Mouse (Mus musculus): ENCODE data around the gene Kat6b.
"Not testable (repeated sequence)": the region's sequence is repeated elsewhere in the genome, so short reads cannot be mapped to it uniquely, and the experiment has no call there.

The Kat6b gene

DNA sequence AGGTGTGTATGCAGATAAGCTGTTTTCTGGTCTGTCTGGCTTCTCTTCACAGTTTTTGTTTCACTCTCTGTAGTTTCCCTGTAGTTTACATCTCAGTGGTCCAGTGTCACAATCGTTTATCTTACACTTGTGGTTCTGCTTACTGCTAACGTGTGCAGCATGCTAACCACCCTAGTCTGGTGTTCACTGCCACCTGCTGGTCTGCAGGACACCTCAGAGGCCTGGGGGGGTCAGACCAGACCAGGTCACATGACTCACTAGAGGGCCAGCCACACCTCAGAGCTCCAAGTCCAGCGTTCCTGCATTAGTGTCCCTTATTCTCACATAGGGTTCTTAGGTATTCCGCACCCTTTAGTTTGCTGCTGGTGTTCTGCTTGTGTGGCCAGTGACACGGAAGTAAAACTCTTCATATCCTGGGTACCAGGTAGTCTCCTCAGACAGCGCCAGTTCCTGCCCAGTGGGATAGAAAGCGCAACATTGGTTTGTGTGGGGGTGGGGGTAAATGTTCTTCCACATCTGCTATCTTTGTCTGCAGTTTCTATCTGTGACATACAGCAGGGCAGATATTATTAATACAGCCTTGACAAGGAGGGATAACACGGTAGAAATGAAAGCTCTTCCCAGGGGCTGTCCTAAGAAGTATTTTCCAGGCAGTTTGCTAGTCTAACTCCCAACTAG is 181.4 kb downstream of the Kat6b start:
- no peak for DNase-seq (ENCODE audit: low spot score in 2 of 2)

DNA sequence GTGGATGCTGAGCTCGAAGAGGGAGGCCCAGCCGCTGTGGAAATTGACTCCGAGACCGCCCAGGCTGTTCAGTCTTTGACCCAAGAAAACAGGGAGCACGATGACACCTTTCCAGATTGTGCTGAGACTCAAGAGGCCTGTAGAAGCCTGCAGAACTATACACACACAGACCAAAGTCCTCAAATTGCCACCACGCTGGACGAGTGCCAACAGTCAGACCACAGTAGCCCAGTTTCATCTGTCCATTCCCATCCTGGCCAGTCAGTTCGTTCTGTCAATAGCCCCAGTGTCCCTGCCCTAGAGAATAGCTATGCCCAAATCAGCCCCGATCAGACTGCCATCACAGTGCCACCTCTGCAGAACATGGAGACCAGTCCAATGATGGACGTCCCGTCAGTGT is 188.0 kb downstream of the Kat6b start:
- no peak for DNase-seq (ENCODE audit: low spot score in 2 of 2)

DNA sequence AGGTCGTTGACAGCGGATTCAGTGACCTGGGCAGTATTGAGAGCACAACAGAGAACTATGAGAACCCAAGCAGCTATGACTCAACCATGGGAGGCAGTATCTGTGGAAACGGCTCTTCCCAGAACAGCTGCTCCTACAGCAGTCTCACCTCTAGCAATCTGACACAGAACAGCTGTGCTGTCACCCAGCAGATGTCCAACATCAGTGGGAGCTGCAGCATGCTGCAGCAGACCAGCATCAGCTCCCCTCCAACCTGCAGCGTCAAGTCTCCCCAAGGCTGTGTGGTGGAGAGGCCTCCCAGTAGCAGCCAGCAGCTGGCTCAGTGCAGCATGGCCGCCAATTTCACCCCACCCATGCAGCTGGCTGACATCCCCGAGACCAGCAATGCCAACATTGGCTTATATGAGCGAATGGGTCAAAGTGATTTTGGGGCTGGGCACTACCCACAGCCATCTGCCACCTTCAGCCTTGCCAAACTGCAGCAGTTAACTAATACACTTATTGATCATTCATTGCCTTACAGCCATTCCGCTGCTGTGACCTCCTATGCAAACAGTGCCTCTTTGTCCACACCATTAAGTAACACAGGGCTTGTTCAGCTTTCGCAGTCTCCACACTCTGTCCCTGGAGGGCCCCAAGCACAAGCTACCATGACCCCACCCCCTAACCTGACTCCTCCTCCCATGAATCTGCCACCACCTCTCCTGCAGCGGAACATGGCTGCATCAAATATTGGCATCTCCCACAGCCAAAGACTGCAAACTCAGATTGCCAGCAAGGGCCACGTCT is 188.6 kb downstream of the Kat6b start:
- DNase-seq (ENCODE audit: low spot score in 2 of 2), result no peak

DNA sequence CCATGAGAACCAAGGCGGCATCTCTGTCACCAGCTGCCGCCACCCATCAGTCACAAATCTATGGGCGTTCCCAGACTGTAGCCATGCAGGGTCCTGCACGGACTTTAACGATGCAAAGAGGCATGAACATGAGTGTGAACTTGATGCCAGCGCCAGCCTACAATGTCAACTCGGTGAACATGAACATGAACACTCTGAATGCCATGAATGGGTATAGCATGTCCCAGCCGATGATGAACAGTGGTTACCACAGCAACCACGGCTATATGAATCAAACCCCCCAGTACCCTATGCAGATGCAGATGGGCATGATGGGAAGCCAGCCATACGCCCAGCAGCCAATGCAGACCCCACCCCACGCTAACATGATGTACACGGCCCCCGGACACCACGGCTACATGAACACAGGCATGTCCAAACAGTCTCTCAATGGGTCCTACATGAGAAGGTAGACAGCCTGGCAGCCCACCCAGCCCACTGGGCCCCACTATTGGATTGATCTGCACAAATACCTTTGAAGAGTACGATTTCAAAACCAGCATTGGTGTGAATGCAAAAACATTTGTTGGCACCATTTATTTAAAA is 189.3 kb downstream of the Kat6b start:
- not testable (repeated sequence) for DNase-seq (ENCODE audit: low spot score in 2 of 2)

DNA sequence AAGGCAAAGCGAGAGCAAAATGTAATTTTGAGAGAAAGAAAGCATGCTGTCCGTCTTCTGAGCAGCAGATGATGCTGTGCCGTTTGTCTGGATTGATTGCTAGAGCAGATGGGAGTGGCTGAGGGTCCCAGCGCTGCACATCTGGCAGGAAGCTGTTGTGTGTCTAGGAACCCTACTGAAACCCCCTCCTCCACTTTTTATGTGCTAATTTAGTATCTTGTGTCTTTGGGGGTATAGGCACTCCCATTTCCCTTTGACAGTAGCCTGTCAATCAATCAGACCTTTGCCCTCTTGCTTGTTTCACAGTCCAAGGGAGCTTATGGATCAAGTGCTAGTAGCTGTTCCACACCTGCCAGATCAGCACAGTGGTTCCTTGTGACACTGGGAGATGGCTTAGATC is 191.9 kb downstream of the Kat6b start:
- DNase-seq (ENCODE audit: low spot score in 2 of 2), result no peak

DNA sequence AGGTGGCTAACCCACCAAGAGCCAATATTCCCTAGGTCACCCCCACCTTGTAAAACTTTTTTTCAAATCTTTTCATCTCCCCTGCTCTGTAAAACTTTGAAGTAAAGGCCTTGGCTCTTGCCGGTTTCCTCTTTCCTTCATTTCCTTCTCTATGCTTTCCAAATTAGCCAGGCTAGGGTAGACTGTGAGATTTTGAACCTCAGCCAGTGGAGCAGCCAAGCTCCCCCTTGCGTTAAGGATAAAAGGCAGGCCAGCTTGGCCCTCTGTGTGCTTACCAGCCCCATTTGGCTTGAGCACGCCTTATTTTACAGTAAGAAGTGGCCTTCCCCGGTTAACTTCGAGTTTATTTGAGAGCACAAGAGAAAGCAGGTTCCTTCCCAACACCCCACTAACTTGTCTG is 193.2 kb downstream of the Kat6b start:
- DNase-seq (ENCODE audit: low spot score in 2 of 2), result no peak

DNA sequence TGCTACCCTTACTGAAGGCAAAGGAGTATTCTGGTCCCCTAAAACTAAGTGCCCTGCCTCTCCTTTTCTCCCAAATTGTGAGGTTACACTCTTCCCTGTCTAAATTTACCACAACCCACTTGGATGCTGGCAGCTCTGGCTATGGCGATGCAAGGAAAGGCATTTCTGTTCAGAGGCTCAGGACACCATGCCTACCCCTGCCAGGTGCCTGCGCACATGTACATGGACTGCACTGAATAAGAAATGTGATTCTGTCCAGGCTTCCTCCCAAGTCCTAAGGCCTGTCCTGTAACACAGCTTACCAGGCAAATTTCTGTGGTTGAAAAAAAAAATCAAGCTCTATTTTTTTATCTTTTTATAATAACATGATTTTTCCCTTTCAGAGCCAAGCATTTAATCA is 195.0 kb downstream of the Kat6b start:
- no peak for DNase-seq (ENCODE audit: low spot score in 2 of 2)

DNA sequence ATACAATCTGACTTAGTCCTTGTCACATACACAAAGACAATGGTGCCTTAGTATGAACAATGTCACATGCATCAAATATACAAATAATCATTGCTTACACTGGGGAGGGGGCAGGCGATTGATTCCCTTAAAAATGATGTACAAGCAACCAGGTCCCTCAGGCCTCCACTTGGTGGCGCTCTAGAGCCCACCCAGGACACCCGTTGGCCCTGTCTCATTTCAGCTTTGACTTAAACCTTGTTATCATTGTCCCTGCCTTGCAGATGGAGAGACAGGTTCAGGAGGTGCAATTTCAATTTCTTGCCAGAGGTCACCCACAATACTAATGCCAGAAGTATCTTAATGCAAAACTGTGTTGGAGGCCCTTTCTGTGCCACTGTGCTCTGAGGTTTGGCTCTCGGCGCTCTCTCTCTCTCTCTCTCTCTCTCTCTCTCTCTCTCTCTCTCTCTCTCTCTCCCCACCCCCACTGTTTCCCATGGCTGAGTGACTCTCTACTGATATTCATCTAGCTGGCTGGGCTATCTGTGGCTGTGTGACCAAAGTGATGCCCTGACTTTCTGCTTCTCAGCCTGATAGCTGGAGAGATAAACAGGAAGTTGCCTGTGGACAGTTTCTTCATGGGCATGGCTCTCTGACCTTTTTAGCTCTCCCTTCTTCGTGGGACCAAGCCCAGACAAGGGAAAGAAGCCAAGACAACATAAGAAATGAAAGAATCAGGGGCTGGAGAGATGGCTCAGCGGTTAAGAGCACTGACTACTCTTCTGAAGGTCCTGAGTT is 197.5 kb downstream of the Kat6b start:
- DNase-seq (ENCODE audit: low spot score in 2 of 2), result peak in 1 of 2 experiments; percentile 32

DNA sequence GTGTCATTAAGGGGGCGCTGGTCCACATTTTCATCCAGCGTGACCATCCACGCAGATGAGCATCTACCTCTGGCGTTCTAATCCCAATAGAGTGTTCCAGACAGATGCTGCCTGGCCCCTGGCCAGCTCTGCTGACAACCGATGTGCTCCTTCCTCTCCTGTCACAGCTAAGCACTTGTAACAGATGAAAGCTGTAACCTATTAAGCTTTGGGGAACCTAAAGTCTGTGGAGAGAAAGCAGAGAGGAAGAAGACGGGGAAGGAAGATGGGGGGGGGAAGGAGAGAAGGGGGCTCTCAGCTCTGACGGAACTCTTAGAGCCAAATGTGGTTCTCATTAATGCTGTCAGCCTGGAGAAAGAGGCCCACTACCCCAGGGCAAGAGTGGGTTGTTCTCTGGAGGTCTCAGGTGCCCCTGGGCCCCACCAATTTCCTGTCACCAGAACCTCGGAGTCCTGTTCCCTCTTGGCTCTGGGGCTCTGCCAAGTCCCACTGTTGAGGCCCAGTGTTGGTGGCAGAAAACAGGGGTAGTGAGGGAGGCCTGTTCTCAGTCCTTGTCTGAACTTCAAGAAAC is 198.5 kb downstream of the Kat6b start:
- DNase-seq (ENCODE audit: low spot score in 2 of 2), result no peak

DNA sequence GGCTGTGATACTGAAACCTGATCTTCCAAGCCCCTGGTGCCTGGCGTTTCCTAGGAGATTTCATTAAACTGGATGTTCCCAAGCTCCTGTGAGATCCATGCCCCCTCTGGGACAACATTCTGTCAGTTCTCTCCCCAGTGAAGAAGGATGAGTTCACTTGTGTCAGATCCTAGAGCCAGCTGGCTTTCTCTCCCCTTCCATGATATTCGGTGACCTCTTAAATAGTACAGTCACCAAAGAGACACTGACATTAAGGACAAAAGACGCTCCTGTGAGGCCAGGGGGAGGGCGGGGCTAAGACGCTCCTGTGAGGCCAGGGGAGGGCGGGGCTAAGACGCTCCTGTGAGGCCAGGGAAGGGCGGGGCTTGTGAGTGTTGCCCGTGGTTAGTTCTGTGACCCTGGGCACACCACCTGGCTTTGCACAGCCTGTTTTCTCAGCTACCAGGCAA is 201.5 kb downstream of the Kat6b start:
- peak; percentile 49 to 55 for DNase-seq (ENCODE audit: low spot score in 2 of 2)

DNA sequence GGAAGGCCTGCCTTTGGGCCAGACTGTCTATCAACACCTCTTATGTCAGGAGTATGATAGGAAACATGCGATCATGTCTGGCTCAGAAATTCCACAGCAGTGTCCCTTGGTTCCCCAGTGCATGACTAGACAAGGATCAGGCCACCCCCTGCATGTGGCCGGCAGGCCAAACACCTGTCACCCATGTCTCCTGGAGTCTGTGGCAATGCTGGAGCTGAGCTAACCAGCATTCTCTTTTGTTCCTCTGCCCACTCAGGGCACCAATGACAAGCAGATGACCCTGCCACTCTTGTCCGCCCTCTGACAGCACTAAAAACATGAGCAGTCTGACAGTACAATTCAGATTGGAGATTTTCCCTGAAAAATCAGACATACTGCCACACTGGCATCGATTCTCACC is 202.6 kb downstream of the Kat6b start:
- DNase-seq (ENCODE audit: low spot score in 2 of 2), result no peak

DNA sequence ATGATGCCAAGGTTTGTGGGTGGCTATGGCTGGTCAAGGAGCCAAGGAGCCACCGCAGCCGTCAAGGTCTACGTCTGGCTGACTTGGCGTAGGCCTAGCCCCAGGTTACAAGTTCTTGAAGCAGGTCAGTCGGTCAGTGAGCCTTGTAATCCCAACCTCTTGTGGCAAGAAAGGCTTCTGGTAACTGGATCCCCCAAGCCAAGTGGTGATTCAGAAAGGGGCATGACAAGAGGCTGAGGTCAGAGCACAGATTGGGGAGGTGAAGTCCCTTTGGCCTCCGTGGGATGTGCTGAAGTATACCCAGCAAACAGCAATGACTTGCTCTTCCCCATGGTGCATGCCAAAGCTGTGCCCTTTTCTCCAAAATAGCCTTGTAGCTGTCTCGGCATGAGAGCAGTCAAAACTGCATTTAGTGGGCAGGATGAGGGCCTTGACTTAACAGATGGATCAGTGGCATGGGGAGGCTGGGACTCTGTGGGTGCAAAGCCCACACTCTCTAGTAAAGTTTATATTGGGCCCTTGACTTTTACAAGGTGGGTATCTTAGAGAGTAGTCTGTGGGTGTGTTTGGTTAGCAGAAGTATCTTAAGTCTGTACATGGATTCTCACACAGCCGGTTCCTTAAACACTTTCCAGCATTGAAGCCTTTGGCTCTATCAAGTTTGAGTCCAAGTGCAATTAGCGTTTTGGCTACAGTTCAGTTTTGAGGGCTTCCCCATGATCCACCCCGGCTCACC is 204.3 kb downstream of the Kat6b start:
- no peak for DNase-seq (ENCODE audit: low spot score in 2 of 2)

DNA sequence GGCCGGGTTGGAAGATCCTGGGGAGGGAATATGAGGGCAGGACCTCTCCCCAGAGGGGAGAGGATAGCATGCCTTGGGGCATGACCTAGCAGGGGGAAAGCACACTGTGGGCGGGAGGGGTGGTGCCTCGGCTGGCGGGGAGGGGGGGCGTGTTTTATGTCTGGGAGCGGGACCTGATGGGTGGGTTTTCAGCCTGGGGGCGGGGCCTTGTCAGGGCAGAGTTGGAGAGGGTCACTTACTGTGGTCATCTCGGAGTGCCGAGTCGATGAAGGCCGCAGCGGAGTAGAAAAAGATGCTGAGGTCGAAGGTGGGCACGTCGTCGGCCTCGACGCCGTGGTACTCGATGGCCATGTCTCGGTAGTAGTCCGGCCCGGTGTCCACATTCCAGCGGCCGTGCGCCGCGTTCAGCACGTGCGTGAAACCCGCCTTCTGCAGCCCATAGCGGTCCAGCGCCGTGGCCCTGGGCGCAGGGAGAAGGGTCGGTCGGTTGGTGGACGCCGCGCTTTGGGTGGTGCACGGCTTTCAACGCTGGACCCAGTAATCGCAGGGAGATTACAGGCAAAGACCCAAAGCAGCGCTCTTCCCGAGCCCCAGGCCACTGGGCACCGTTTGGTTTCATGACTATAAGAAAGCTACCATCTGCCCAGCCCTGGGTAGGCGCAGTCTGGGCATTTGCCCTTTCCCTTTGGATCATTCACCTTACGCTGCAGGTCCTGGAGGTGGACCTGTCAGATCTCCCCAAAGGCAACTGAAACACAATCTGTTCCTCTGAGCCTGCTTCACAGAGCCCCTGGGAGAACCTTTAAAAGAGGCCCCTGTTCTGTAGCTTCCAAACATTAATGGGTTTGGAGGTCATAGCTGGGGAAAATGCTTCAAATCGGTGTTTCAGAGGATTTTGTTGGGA is 205.4 kb downstream of the Kat6b start:
- DNase-seq (ENCODE audit: low spot score in 2 of 2), result no peak

DNA sequence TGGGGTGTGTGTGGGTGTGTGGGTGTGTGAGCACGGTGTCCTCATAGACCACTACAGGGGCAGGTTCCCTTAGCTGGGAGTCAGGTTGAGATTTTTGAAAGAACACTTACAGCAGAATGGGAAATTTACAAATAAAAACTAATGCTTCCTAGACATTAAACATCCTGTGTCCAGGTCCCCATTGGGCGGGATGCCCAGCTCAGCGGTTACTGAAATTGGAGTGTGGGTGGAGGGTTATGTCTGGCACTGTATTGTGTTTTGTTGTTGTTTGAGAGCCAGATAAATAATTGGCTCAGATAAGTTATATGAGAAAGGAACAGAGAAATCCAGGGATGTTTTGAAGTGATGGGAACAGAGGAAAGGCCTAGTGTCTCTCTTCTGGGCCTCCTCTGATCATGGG is 209.8 kb downstream of the Kat6b start:
- DNase-seq (ENCODE audit: low spot score in 2 of 2), result no peak

DNA sequence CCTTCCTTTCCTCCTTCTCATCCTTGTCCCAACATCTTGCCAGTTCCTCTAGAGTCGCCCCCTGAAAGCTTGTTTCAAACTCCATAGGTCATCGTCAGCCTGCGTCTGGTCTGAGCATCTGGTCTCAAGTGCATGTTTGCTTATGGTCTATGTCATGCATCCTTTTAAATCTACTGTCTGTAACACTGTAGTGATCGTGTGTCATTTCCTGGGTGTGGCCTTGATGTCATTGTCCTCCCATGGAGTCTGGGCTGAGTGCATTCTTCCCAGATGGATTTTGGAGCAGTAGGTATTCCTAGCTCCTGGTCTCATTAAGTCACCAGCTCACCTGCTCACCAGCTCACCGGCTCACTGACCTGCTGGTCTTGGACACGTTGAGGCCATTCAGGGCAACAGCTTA is 213.8 kb downstream of the Kat6b start:
- no peak for DNase-seq (ENCODE audit: low spot score in 2 of 2)

DNA sequence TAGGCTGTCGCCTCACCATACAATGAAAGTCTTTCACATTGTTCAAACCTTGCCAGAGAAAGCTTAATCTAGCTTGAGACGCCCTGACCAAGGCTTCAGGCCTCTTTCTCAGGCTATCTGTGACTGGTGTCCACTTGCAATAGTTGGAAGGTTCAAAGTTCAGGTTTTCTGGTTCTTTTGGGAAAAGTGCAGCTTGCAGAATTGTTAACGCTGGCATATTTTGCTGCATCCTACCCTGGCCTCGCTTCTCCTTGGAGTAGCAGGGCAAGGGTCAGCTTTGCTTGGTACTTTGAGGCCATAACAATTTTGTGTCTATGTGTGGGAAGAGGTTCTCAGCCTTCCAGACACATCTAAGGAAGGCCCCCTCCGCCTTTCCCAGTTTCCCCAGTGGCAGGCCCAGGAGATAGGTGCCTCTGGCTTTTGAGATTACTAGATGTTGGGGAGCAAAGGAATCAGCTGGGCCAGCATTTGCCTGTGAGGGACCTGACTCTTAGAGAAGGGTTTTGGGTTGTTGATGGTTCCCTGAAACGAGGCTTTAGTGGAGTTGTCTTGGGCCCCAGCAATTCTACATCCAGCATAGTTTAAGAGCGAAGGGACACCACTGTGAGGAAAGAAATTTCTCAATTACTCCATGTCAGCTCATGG is 215.1 kb downstream of the Kat6b start:
- no peak for DNase-seq (ENCODE audit: low spot score in 2 of 2)

DNA sequence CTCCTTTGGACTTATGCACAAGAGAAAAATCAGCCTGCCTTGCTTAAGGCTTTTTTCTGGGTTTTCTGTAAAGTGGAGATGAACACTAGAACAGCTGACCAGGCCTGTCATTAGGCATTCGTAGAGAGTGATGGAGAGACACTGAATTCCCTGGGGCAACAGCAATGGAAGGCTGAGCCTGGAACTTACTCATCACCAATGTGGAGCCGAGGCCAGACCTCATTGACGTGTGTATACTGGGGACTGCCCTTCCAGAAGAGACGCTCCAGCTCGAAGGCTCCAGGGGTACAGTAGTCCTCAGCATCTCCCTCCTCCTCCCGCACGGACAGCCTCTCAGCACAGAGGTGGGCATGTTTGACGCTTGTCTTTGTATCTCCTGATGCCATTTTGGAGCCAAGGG is 221.5 kb downstream of the Kat6b start:
- no peak for DNase-seq (ENCODE audit: low spot score in 2 of 2)

DNA sequence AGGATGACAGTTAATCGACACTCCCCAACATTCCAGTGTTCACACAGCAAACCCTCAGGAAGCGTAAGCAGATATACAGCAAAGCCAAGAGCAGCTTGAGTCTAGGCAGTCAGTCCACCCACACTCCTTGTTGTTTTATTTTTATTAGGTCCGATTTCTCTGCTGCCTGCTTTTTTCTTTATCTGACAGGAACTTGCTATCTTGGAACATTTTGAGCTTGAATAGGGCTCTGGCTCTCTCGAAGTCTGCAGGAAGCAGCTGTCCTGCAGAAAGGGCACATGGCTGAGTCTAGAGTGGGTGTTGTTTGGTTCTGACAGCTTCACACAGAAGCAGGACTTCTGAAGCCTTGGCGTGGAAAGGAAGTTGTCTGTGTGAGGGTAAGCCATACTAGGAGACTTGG is 222.0 kb downstream of the Kat6b start:
- no peak for DNase-seq (ENCODE audit: low spot score in 2 of 2)

DNA sequence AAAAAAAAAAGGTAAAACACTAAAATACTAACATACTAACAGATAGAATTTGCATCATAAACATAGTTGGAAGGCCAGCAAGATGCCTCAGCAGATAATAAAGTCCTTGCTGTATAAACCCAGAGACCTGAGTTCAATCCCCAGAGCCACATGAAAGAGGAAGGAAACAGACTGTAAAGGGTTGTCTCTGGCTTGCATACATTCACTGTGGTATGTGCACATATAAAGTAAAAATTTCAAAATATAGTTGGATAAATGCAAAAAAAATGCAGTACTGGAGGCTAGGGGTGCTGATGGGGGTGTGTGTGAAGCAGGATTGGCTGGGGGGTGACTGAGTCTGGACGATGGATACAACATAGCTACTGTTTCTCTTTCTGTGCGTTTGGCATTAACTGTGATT is 224.2 kb downstream of the Kat6b start:
- no peak for DNase-seq (ENCODE audit: low spot score in 2 of 2)
